Comparison of ENCODE assay signal across 7 mouse cellular contexts in the genomic region with DNA sequence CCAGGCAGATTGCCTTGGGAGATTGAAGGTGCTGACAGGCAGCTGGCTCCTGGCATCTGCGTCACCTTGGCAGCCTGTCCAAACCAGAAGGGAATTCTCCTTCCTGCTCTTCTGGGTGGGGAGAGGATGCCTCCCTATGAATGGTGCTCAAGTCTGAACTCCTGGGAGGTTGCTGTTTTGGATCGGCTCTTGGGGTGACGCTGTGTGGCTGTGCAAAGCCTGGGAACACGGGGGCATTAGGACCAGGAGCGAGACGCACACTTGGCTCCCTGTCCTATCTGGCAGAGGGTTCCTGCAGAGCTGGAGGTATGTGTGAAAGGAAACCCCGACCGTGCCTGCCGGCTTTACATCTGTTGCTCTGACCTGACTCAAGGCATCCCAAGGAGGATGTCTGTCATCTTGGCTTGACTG. TPM values are rescaled to one million over a fixed set of nuclear protein-coding genes. Genes with fewer than 3 reads are reported as not detected.
A peak's percentile ranks its signal among the peaks of the same experiment; 100 is the strongest.
DNase-seq lines count a peak whose midpoint lies in the region; ATAC-seq and TF ChIP-seq lines count a peak whose summit lies in the region.

Galnt15 (plus strand) TSS at position 309 of the 411 bp plus-strand sequence.

- H3K36me3 ChIP-seq in ES-Bruce4 (ENCODE audit: control insufficient read depth, insufficient read depth, low read length, poor library complexity, severe bottlenecking), result no peaks in the 10 kb centered on the region
- H3K36me3 ChIP-seq in embryonic facial prominence, embryonic 12.5 days, result no peaks in the 10 kb centered on the region
- no peaks in the 10 kb centered on the region for H3K36me3 ChIP-seq in heart, embryonic 13.5 days

- H3K27ac ChIP-seq in ES-Bruce4 (ENCODE audit: insufficient read depth, low read length), result no peak within 1 kb of the TSS
- no peak within 1 kb of the TSS for H3K27ac ChIP-seq in embryonic facial prominence, embryonic 12.5 days
- no peak within 1 kb of the TSS for H3K27ac ChIP-seq in heart, embryonic 13.5 days (replicated peaks)
- H3K27ac ChIP-seq in olfactory bulb, adult 2 months (ENCODE audit: insufficient read depth, low read depth, low read length), result no peak within 1 kb of the TSS

- no peaks in the 10 kb centered on the region for H3K4me1 ChIP-seq in ES-Bruce4 (ENCODE audit: control insufficient read depth, insufficient read depth, low read length)
- peaks cover 11% of the 10 kb centered on the region; the same call in 1 of the 2 replicates for H3K4me1 ChIP-seq in embryonic facial prominence, embryonic 12.5 days
- H3K4me1 ChIP-seq in heart, embryonic 13.5 days, result peaks cover 20% of the 10 kb centered on the region
- peaks cover 7% of the 10 kb centered on the region for H3K4me1 ChIP-seq in olfactory bulb, adult 2 months (ENCODE audit: control insufficient read depth, insufficient read depth, low read length)

- no peak for ATAC-seq in embryonic facial prominence, embryonic 12.5 days (ENCODE audit: insufficient number of reproducible peaks, insufficient read depth, low FRiP score, low TSS enrichment)
- ATAC-seq in heart, embryonic 13.5 days (ENCODE audit: extremely low read depth, insufficient number of reproducible peaks, low FRiP score, low TSS enrichment), result no peak

- no peak for TF ChIP-seq CTCF in ES-Bruce4 (IDR thresholded peaks at IDR 0.05; ENCODE audit: low read depth, low read length)
- no peak for TF ChIP-seq CTCF in olfactory bulb, adult 2 months (IDR thresholded peaks at IDR 0.05; ENCODE audit: insufficient read depth, low read depth, low read length)

- H3K9ac ChIP-seq in ES-Bruce4 (ENCODE audit: low read depth, poor library complexity, severe bottlenecking), result no peak within 1 kb of the TSS
- no peak within 1 kb of the TSS for H3K9ac ChIP-seq in embryonic facial prominence, embryonic 12.5 days
- peak within 1 kb of the TSS; percentile 62 for H3K9ac ChIP-seq in heart, embryonic 13.5 days

- H3K9me3 ChIP-seq in ES-Bruce4 (replicated peaks; ENCODE audit: control insufficient read depth, insufficient read depth, low read length, poor library complexity, severe bottlenecking), result no peaks in the 10 kb centered on the region
- H3K9me3 ChIP-seq in embryonic facial prominence, embryonic 12.5 days, result no peaks in the 10 kb centered on the region
- no peaks in the 10 kb centered on the region for H3K9me3 ChIP-seq in heart, embryonic 13.5 days

- peak within 1 kb of the TSS; percentile 23; the same call in 1 of the 2 replicates for H3K4me2 ChIP-seq in embryonic facial prominence, embryonic 12.5 days (replicated peaks)
- H3K4me2 ChIP-seq in heart, embryonic 13.5 days, result peak within 1 kb of the TSS; percentile 68

- H3K27me3 ChIP-seq in ES-Bruce4 (ENCODE audit: control insufficient read depth, insufficient read depth, low read length, poor library complexity, severe bottlenecking), result no peaks in the 10 kb centered on the region
- H3K27me3 ChIP-seq in embryonic facial prominence, embryonic 12.5 days, result peaks cover 3% of the 10 kb centered on the region; the same call in 1 of the 2 replicates
- peaks cover 34% of the 10 kb centered on the region for H3K27me3 ChIP-seq in heart, embryonic 13.5 days (replicated peaks)

- WGBS in embryonic facial prominence, embryonic 12.5 days, result 17% methylated on average over 9 of the region's 9 CpGs
- 2% methylated on average over 9 of the region's 9 CpGs for WGBS in heart, embryonic 13.5 days
- WGBS in olfactory bulb, adult 2 months, result 12% methylated on average over 9 of the region's 9 CpGs

- peak within 1 kb of the TSS; percentile 5 for H3K4me3 ChIP-seq in ES-Bruce4 (ENCODE audit: low read depth, low read length)
- H3K4me3 ChIP-seq in embryonic facial prominence, embryonic 12.5 days, result no peak within 1 kb of the TSS
- H3K4me3 ChIP-seq in heart, embryonic 13.5 days, result peak within 1 kb of the TSS; percentile 38
- peak within 1 kb of the TSS; percentile 1; the same call in 1 of the 2 replicates for H3K4me3 ChIP-seq in olfactory bulb, adult 2 months (ENCODE audit: insufficient read depth, low read depth, low read length)

- no peak for TF ChIP-seq EP300 in ES-Bruce4 (IDR thresholded peaks at IDR 0.05; ENCODE audit: insufficient read depth, low read depth, low read length)

- peak; percentile 58 for DNase-seq in adrenal gland, adult 2 months
- DNase-seq in kidney, postnatal 36 days, result peak; percentile 58 to 73
- DNase-seq in thymus, postnatal 10 days (ENCODE audit: low spot score in 2 of 2), result no peak

- TF ChIP-seq POLR2A in ES-Bruce4 (IDR thresholded peaks at IDR 0.05; ENCODE audit: insufficient read depth, low read length), result no peak
- no peak for TF ChIP-seq POLR2A in olfactory bulb, adult 2 months (IDR thresholded peaks at IDR 0.05; ENCODE audit: insufficient read depth, low read depth, low read length)

RNA-seq across cellular contexts. Expression of gene Galnt15, which starts in this region (rescaled TPM):
- polyA plus RNA-seq in ES-Bruce4 (2011; ENCODE audit: insufficient read depth, insufficient read length, low read depth, missing spikeins), result not detected in 2 replicates
- total RNA-seq in adrenal gland, adult 2 months (2021), result 10 to 100 TPM in 1 of 2 experiments, 1 to 10 TPM in 1; 5.2 to 14.5 TPM
- 3.6 and 4.8 TPM in 2 replicates for polyA plus RNA-seq in adrenal gland, adult 2 months (2012; rRNA removed)
- 0.11 and 0.24 TPM in 2 replicates for polyA plus RNA-seq in embryonic facial prominence, embryonic 12.5 days (2016; fragmentation: Nextera tagmentation; extraction: Ambion mirVana)
- 0.23 and 0.24 TPM in 2 replicates for polyA plus RNA-seq in heart, embryonic 13.5 days (2015; fragmentation: Nextera tagmentation; extraction: Ambion mirVana)
- polyA plus RNA-seq in olfactory bulb, adult 2 months (2012; ENCODE audit: insufficient read depth, insufficient read length, low replicate concordance, missing spikeins), result not detected in 2 replicates

Comparison
In these comparisons a context has a peak if more than half of its experiments do, and no peak if none do; other contexts are left out.
1. DNase-seq: peak in adrenal gland, adult 2 months (single experiment) and kidney, postnatal 36 days (2 of 2); none in thymus, postnatal 10 days (0 of 2).